Mouse (Mus musculus): ENCODE data around the gene Apobec4. TPM values are rescaled to one million over a fixed set of nuclear protein-coding genes. Genes with fewer than 3 reads are reported as not detected.
"Not testable (repeated sequence)": the region's sequence is repeated elsewhere in the genome, so short reads cannot be mapped to it uniquely, and the experiment has no call there.

Apobec4 gene
- polyA plus RNA-seq, 1 experiment from 2014 or later = not detected

GRCm38 (mm10) chr1:152785446-152785845 is 35.1 kb downstream of the Apobec4 start:
- not testable (repeated sequence) for H3K79me2 ChIP-seq (ENCODE audit: inconsistent target); H3K36me3 ChIP-seq (ENCODE audit: inconsistent target); H3K4me3 ChIP-seq (ENCODE audit: inconsistent target); H3K27ac ChIP-seq
- WGBS (ENCODE audit: missing documents) = 85% methylated on average over 3 of the region's 3 CpGs

GRCm38 (mm10) chr1:152786953-152787352 is 36.6 kb downstream of the Apobec4 start:
- 50% methylated on average over 4 of the region's 4 CpGs for WGBS (ENCODE audit: missing documents)
- no peak overlapping the region for H3K27ac ChIP-seq
- H3K79me2 ChIP-seq (ENCODE audit: inconsistent target) = no peaks in the 10 kb centered on the region

GRCm38 (mm10) chr1:152788121-152788660 is 37.8 kb downstream of the Apobec4 start:
- Histone ChIP-seq H3K4me3 (ENCODE audit: inconsistent target) (no peak overlapping the region), H3K27ac (no peak overlapping the region), H3K79me2 (ENCODE audit: inconsistent target) (no peaks in the 10 kb centered on the region), H3K36me3 (ENCODE audit: inconsistent target) (no peaks in the 10 kb centered on the region)
- WGBS (ENCODE audit: missing documents) = 83% methylated on average over 4 of the region's 4 CpGs

More at GRCm38 (mm10) chr1:152786953-152787352, 36.6 kb downstream of the Apobec4 start:
- no peaks in the 10 kb centered on the region for H3K36me3 ChIP-seq (ENCODE audit: inconsistent target)
- no peak overlapping the region for H3K4me3 ChIP-seq (ENCODE audit: inconsistent target)

GRCm38 (mm10) chr1:152790254-152790653 is 39.9 kb downstream of the Apobec4 start:
- 52% methylated on average over 12 of the region's 12 CpGs for WGBS (ENCODE audit: missing documents)
- no peaks in the 10 kb centered on the region for H3K36me3 ChIP-seq (ENCODE audit: inconsistent target)
- no peak overlapping the region for H3K4me3 ChIP-seq (ENCODE audit: inconsistent target)
- H3K79me2 ChIP-seq (ENCODE audit: inconsistent target) = no peaks in the 10 kb centered on the region
- H3K27ac ChIP-seq = no peak overlapping the region

GRCm38 (mm10) chr1:152790821-152791220 is 40.5 kb downstream of the Apobec4 start:
- Histone ChIP-seq H3K4me3 (ENCODE audit: inconsistent target) (no peak overlapping the region), H3K27ac (no peak overlapping the region)
- 46% methylated on average over 6 of the region's 6 CpGs for WGBS (ENCODE audit: missing documents)

GRCm38 (mm10) chr1:152791269-152791668 is 40.9 kb downstream of the Apobec4 start:
- no peaks in the 10 kb centered on the region for H3K36me3 ChIP-seq (ENCODE audit: inconsistent target)
- WGBS (ENCODE audit: missing documents) = 88% methylated on average over 4 of the region's 4 CpGs
- no peak overlapping the region for H3K27ac ChIP-seq
- H3K79me2 ChIP-seq (ENCODE audit: inconsistent target) = no peaks in the 10 kb centered on the region
- no peak overlapping the region for H3K4me3 ChIP-seq (ENCODE audit: inconsistent target)

More at GRCm38 (mm10) chr1:152790821-152791220, 40.5 kb downstream of the Apobec4 start:
- no peaks in the 10 kb centered on the region for H3K79me2 ChIP-seq (ENCODE audit: inconsistent target)
- H3K36me3 ChIP-seq (ENCODE audit: inconsistent target) = no peaks in the 10 kb centered on the region

GRCm38 (mm10) chr1:152792736-152793494 is 42.6 kb downstream of the Apobec4 start:
- no peaks in the 10 kb centered on the region for H3K36me3 ChIP-seq (ENCODE audit: inconsistent target)
- H3K79me2 ChIP-seq (ENCODE audit: inconsistent target) = no peaks in the 10 kb centered on the region
- WGBS (ENCODE audit: missing documents) = 81% methylated on average over 12 of the region's 12 CpGs
- H3K27ac ChIP-seq = no peak overlapping the region
- H3K4me3 ChIP-seq (ENCODE audit: inconsistent target) = no peak overlapping the region

GRCm38 (mm10) chr1:152793495-152794130 is 43.3 kb downstream of the Apobec4 start:
- no peaks in the 10 kb centered on the region for H3K36me3 ChIP-seq (ENCODE audit: inconsistent target)
- H3K27ac ChIP-seq = no peak overlapping the region
- WGBS (ENCODE audit: missing documents) = 93% methylated on average over 6 of the region's 6 CpGs
- no peaks in the 10 kb centered on the region for H3K79me2 ChIP-seq (ENCODE audit: inconsistent target)
- no peak overlapping the region for H3K4me3 ChIP-seq (ENCODE audit: inconsistent target)

GRCm38 (mm10) chr1:152795688-152796255 is 45.4 kb downstream of the Apobec4 start:
- Histone ChIP-seq H3K36me3 (ENCODE audit: inconsistent target) (no peaks in the 10 kb centered on the region), H3K79me2 (ENCODE audit: inconsistent target) (no peaks in the 10 kb centered on the region), H3K4me3 (ENCODE audit: inconsistent target) (no peak overlapping the region), H3K27ac (no peak overlapping the region)
- 86% methylated on average over 8 of the region's 8 CpGs for WGBS (ENCODE audit: missing documents)

GRCm38 (mm10) chr1:152796683-152797263 is 46.4 kb downstream of the Apobec4 start:
- 77% methylated on average over 8 of the region's 8 CpGs for WGBS (ENCODE audit: missing documents)
- H3K4me3 ChIP-seq (ENCODE audit: inconsistent target) = no peak overlapping the region
- H3K36me3 ChIP-seq (ENCODE audit: inconsistent target) = no peaks in the 10 kb centered on the region
- no peaks in the 10 kb centered on the region for H3K79me2 ChIP-seq (ENCODE audit: inconsistent target)
- peak overlapping the region; percentile 78 for H3K27ac ChIP-seq

GRCm38 (mm10) chr1:152798125-152798524 is 47.8 kb downstream of the Apobec4 start:
- peak overlapping the region; percentile 78 for H3K27ac ChIP-seq
- no peak overlapping the region for H3K4me3 ChIP-seq (ENCODE audit: inconsistent target)
- no peaks in the 10 kb centered on the region for H3K36me3 ChIP-seq (ENCODE audit: inconsistent target)
- WGBS (ENCODE audit: missing documents) = 5% methylated on average over 8 of the region's 9 CpGs
- no peaks in the 10 kb centered on the region for H3K79me2 ChIP-seq (ENCODE audit: inconsistent target)

- Histone ChIP-seq H3K36me3 (ENCODE audit: inconsistent target) (no peaks in the 10 kb centered on the region), H3K27ac (peak within 1 kb of the TSS; percentile 78), H3K4me3 (ENCODE audit: inconsistent target) (no peak within 1 kb of the TSS), H3K79me2 (ENCODE audit: inconsistent target) (no peaks in the 10 kb centered on the region)
- WGBS (ENCODE audit: missing documents) = 23% methylated on average over 2 of the region's 2 CpGs
These were observed 49.5 kb downstream of the Apobec4 start, which contains the start of gene Ncf2 for GRCm38 (mm10) chr1:152799897-152800296. Gene Ncf2 (plus strand): TSS chr1:152800194.

GRCm38 (mm10) chr1:152800633-152801176 is 50.4 kb downstream of the Apobec4 start:
- 90% methylated on average over 13 of the region's 13 CpGs for WGBS (ENCODE audit: missing documents)
- H3K27ac ChIP-seq = peak overlapping the region; percentile 78
- no peaks in the 10 kb centered on the region for H3K79me2 ChIP-seq (ENCODE audit: inconsistent target)
- H3K4me3 ChIP-seq (ENCODE audit: inconsistent target) = no peak overlapping the region
- no peaks in the 10 kb centered on the region for H3K36me3 ChIP-seq (ENCODE audit: inconsistent target)

- H3K4me3 ChIP-seq (ENCODE audit: inconsistent target) = no peak overlapping the region
- peaks cover 2% of the 10 kb centered on the region; the same call in 1 of the 2 replicates for H3K36me3 ChIP-seq (ENCODE audit: inconsistent target)
- H3K27ac ChIP-seq = no peak overlapping the region
- H3K79me2 ChIP-seq (ENCODE audit: inconsistent target) = peaks cover 22% of the 10 kb centered on the region
- 41% methylated on average over 6 of the region's 6 CpGs for WGBS (ENCODE audit: missing documents)
These were observed 54.6 kb downstream of the Apobec4 start for GRCm38 (mm10) chr1:152804907-152805306.

Data from macrophage (primary cell).